Mouse (Mus musculus) myocyte (in vitro differentiated cells): Measurements from ENCODE around the gene Gcsam.

Experiments used
- CEBPB ChIP-seq: IDR thresholded peaks from 2 replicates; pipeline ENCODE4 v1.6.1; 2011; ENCODE audit warnings: mild to moderate bottlenecking, moderate library complexity; ENCODE audit not compliant: poor library complexity, insufficient read depth, severe bottlenecking
- MYOD1 ChIP-seq, 3 experiments: IDR thresholded peaks; one replicate each; pipeline ENCODE4 v1.6.1; 2011; ENCODE audit warnings: control low read depth in 2 of 3, low read depth in 2 of 3, mild to moderate bottlenecking in 2 of 3, moderate library complexity in 1 of 3; ENCODE audit not compliant: insufficient read length in 2 of 3, control insufficient read depth in 1 of 3
- MYOG ChIP-seq, 3 experiments: IDR thresholded peaks; one replicate each; pipeline ENCODE4 v1.6.1; 2011; ENCODE audit warnings: control low read depth in 2 of 3, low read depth in 2 of 3, mild to moderate bottlenecking in 2 of 3; ENCODE audit not compliant: insufficient read length in 2 of 3, control insufficient read depth in 1 of 3, insufficient read depth in 1 of 3
- POLR2A ChIP-seq: IDR thresholded peaks from one replicate; pipeline ENCODE4 v1.6.1; 2011; ENCODE audit warnings: low read depth, mild to moderate bottlenecking, control low read depth, moderate library complexity; ENCODE audit not compliant: insufficient read length
- POLR2AphosphoS2 ChIP-seq: IDR thresholded peaks from one replicate; pipeline ENCODE4 v1.6.1; 2011; ENCODE audit warnings: low read depth, control low read depth; ENCODE audit not compliant: insufficient read length
- REST ChIP-seq: IDR thresholded peaks from one replicate; pipeline ENCODE4 v1.6.1; 2011; ENCODE audit warnings: mild to moderate bottlenecking, control low read depth, moderate library complexity; ENCODE audit not compliant: insufficient read depth, insufficient read length
- SRF ChIP-seq: IDR thresholded peaks from one replicate; pipeline ENCODE4 v1.6.1; 2011; ENCODE audit warnings: low read depth; ENCODE audit not compliant: control insufficient read depth, insufficient read length
- USF1 ChIP-seq: IDR thresholded peaks from one replicate; pipeline ENCODE4 v1.6.1; 2011; ENCODE audit warnings: low read depth, mild to moderate bottlenecking, control low read depth, moderate library complexity

DNA sequence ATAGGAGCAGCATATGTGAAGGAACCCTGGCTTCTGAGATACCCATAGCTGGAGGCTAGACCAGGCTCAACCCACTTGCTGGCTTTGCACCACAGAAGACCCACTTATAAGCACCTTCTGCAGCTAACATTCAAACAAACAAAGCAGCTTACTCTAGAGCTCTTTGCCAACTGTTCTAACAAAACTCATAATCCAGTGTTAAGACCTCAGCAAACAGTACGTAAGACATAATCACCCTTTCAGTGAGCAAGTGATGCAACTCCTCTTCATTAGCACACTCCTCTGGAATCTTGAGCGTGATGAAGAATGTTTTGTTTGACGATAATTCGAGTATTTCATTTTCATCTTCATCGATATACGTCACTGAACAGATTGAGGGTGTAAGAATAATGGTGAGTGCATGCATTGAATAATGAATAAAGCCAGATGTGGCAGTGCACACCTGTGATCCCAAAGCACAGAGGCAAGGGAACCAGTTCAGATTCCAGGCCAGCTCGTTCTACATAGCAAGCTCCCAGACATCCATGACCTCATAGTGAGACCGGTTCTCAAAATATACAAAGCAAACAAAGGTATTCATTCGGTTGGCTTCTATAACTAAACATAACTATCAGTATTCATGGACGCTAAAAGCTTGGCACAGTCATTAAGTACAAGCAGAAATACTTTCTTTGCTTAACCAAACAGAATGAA lies 30.0 kb downstream of the Gcsam start:
- TF ChIP-seq POLR2A, result no peak
- no peak for TF ChIP-seq SRF
- no peak for TF ChIP-seq MYOG (IDR thresholded peaks at IDR 0.05; ENCODE audit: control insufficient read depth in 1 of 3, insufficient read depth in 1 of 3, insufficient read length in 2 of 3, low read depth in 2 of 3)
- no peak for TF ChIP-seq CEBPB
- no peak for TF ChIP-seq POLR2AphosphoS2
- no peak for TF ChIP-seq USF1
- TF ChIP-seq MYOD1 (IDR thresholded peaks at IDR 0.05; ENCODE audit: control insufficient read depth in 1 of 3, insufficient read length in 2 of 3, low read depth in 2 of 3), result no peak
- TF ChIP-seq REST, result no peak
